Mouse (Mus musculus): ENCODE data around the gene Dnajc22.

DNA sequence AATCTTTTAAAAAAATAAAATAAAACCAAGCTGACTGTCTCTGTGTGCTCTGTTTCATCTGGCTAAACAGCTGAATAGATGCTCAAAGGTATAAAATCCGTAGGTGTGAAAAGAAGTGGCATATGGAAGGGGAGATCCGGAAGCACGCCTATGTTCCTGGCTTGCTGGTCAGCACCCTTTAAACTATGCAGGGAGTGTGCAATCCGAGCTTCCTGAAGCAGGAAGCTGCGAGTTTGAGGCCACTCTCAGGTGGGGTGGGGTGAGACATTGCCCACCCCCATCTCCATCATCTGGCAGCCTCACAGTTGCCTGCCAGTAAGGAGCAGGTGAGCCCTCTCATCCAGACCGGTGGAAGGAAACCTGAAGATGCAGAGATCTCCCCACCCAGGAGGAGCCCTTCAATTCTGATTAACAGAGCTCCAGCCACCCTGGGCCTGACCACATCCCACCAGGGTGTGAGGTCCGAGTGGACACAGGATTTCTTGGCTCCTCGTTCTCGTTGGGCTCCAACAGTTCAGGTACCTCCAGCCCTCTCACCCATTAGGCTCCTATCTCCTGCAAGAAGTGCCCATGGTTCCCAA lies 18.9 kb upstream of the Dnajc22 start, which contains the start of gene Troap:
- no peak for TF ChIP-seq POLR2A (IDR thresholded peaks at IDR 0.05; ENCODE audit: borderline replicate concordance, control insufficient read depth, low read depth, low read length)
- no peak for TF ChIP-seq CTCF (IDR thresholded peaks at IDR 0.05; ENCODE audit: control insufficient read depth, insufficient read depth, low read length)

Measured in bone marrow, adult 2 months (tissue).